Mouse (Mus musculus) embryo, embryonic 10 days (tissue): ENCODE measurements at regions not wholly inside any gene's neighbourhood (a gene's known extent, or its start where the extent isn't known, plus 50 kb on each side); places are given as distances from the start of the nearest gene placed in this dataset.

Source experiments
- DNase-seq: peaks from one replicate; pipeline ENCODE4 v3.0.0-alpha.2; 2015; ENCODE audit warnings: low spot score

DNA sequence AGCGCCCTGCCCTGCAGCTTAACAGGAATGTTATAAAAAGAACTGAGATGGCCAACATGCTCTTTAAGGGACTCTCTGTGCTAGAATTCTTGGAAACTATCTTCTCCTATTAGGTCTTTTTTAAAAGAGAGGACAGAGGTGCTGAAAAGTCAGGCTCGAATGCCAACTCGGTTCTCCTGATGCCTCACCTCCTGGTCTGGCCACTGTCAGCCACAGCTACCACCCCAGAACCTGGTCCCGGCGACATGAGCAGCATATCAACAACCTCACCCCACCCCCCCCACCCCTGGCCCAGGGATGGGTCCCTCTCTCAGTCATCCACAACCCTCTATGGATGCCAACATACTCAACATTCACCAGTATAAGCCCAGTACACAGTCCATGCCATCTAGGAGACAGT is 49.8 kb upstream of the Rgma start:
- no peak for DNase-seq
